Mouse (Mus musculus) lung, postnatal 10 days (tissue): Measurements from ENCODE around the gene Cd40.

Experiments
- DNase-seq: peaks from one replicate; pipeline ENCODE4 v3.0.0; 2021

The Cd40 gene

DNA sequence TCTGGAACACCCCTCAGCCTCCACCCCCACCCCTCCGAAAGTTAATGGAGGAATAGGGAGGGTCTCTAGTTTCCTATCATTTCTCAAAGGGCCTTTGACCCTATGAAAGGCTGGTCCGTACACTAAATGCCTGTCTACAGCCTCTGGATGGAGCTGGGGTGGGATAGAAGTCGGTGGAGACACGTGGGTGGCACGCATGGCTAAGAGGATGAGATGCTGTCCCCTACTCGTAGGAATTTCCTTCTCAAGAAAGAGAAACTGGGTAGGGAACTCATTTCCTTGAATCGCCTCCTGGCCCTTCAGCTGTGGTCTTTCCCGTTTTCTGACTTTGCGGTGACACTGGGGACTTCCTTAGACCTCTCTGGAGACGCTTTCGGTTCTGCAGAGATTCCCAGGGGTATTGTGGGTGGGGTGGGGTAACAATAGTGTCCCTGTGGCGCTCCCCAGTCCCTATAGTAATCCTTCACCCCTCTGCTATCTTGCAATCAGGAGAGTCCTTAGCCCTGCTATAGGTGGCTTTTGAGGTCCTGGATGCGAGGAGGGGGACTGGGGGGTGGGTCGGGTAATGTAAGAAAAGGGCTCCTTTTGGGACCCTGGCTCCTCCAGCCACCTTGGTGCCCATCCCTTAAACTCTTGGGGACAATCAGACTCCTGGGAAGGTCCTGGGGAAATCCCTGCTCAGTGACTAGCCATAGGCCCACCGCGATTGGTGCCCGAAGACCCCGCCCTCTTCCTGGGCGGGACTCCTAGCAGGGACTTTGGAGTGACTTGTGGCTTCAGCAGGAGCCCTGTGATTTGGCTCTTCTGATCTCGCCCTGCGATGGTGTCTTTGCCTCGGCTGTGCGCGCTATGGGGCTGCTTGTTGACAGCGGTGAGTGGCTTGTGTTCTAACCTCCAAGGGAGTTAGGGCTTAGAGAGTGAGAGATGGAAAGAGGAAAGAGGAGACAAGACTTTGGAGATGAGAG lies at the start of gene Cd40:
Cd40 (plus strand) TSS at position 740 of the 965 bp plus-strand sequence.
- DNase-seq: peak; percentile 93

DNA sequence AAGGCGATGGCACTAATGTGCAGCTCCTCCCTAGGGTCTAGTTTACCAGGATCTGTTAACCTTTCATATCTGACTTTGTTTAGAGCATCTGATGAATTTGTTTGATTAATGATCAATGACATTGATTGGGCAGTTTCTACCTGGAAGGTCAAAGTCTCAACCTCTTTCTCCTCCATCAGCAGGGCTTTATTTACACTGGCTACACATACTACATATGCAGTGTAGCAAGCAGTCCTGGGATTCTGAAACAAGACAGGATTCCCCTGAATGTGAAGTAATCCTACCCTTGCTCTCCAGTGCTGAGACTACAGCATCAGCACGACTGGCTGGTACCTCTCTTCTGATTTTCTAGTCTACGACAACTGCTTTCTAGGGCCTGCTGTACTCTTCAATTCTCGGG lies 48.6 kb upstream of the Cd40 start:
- no peak for DNase-seq

DNA sequence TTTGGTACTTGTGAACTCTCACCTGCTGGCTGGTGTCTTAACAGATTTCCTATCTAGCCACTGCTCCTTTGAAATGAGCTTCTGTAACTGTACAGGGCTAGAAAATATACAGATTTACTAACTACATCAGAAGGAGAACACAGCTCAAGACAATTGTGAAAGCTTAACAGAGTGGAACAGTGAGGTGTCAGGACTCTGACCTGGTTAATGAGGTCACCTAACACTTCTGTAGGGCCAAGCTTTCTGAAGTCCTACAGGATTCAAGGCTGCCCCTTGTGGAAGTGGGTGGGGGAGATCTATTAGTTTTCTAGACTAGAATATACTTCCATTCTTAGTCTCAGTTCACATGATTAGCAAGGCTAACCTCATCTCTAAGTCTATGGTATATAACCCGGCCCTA lies 47.4 kb upstream of the Cd40 start:
- DNase-seq: no peak

DNA sequence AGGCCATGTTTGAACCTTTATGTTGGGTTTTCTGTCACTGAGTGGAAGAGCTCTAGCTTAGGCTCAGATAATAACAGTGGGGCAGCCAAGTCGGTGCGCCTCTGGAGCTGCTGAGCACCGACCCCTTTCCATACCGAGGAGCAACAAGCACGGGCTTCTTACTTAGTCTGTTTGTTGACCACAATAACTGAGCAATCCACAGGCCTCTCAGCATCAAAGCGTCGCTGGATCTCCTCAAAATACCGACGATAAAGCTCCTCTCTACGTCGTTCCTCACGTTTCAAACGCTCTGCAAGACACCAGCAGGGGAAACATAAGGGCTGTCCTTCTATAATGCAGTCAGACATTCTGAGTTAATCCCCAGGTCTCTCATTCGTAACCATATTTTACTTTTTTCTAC lies 46.3 kb upstream of the Cd40 start:
- DNase-seq: no peak

DNA sequence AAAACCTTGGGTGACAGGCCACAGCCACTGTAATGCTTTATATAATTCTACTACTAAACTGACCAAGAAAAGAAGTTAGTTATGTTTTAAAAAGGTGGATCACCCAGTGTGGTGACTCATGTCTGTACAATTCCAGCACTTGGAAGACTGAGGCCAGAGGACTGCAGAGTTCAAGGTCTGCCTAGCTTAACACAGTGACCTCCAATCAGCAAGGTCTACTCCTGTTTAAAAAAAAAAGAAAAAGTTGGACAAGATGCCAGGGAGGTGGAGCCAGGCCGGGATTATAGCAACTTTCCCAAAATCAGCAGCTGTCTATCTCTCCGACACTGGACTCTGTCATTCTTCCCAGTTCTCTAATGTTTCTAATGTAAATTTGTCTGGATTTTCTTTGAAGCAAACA lies 45.8 kb upstream of the Cd40 start:
- DNase-seq: no peak

DNA sequence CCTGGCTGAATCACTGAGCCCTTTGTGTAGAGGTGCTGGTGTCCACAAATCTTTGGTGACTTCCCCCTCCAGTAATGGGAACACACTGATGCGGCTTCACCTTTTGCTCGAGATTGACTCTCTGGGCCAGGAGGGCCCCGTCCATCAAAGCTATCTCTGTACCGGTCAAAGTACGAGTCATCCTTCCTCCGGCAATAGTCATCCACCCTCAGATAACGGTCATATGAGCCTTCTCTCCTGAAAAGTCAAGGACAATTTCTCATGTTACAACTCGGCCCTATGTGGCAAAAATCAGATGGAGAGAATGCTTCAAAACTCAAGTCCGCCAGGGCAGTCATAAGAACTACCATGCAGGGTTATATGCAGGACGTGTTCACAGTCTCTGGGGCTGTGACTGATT lies 45.1 kb upstream of the Cd40 start:
- DNase-seq: no peak

DNA sequence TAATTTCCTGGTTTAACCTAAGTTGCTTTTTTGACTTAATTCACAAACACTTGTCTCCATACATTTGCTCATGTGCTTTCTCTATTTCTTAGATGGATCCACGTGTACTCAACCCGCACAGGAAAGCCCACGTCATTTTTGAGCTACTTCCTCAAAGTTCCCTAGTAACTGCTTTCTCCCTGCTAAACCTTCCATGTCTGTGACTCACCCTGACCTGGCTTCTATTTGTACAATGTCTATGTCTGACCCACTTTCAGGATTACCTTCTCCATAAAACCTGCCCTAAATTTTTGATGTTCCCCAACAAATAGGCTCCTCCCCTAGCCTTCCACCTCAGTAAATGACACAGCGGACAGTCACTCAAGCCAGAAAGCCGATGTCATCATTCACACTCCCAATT lies 40.5 kb upstream of the Cd40 start:
- DNase-seq: no peak

DNA sequence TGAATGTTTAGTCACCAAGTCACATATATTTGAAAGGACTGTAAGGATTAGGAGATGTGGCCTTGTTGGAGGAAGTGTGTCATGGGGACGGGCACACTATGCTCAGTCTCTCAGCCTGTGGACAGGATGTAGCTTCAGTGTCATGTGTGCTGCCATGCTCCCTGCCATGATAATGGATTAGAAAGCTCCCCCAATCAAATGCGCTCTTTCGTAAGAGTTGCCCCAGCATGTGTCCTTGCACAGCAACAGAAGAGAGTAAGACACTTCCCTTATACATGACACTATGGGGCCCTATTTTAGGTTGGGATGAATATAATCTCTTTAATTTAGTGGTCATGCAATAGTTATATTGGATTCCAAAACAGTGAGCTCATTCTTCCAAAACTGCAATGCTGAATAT lies 34.9 kb upstream of the Cd40 start:
- no peak for DNase-seq

DNA sequence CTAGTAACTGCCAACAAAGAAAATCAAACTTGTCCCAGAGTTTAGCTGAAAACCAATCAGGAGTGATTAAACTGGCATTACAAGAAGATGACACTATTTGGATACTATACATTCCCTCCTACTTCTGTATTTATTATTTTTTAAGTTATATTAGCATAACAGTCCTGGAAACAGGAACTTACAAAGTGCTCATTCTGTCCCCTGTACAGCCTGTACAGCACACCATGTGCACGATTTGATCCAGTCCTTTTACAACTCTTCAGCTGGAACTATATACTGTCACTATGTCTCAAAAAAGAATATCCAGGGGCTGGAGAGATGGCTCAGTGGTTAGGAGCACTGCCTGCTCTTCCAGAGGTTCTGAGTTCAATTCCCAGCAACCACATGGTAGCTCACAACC lies 28.3 kb upstream of the Cd40 start:
- no peak for DNase-seq

DNA sequence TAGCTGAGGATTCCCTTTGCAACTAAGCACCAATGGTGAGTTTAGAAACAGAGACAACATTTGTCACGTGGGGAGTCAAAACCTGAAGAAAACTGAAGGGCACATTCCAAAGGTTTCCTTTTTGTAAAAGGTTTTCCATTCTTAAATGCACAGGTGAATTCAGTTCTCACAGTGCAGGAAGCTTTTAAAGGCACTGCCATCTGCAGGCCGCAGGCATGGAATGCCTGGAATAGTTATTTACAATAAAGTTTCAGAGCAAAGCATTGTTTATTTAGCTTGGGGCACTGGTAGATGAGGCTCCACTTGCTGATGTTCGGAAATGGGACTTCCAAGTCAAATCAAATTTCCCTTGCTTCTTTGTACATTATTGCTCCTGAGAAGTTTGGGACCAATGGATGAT lies 22.9 kb upstream of the Cd40 start:
- no peak for DNase-seq

DNA sequence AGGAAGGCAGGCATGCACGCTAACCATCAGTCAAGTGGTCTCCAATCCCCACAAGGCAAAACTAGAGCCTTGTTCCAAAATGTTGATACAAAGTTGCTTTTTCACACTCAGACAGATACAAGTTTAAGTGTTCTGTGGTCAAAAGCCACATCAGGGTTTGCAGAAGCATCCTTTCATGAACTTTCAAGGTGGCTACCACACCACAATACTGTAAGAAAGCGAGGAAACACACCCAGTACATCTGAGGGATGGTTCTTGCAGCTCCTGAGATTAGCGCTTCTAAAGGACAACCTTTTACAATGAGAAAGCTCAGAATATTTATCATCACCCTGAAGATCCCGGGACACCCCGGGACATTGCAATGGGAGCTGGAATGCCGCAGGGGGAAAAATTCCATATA lies 22.1 kb upstream of the Cd40 start:
- DNase-seq: no peak

DNA sequence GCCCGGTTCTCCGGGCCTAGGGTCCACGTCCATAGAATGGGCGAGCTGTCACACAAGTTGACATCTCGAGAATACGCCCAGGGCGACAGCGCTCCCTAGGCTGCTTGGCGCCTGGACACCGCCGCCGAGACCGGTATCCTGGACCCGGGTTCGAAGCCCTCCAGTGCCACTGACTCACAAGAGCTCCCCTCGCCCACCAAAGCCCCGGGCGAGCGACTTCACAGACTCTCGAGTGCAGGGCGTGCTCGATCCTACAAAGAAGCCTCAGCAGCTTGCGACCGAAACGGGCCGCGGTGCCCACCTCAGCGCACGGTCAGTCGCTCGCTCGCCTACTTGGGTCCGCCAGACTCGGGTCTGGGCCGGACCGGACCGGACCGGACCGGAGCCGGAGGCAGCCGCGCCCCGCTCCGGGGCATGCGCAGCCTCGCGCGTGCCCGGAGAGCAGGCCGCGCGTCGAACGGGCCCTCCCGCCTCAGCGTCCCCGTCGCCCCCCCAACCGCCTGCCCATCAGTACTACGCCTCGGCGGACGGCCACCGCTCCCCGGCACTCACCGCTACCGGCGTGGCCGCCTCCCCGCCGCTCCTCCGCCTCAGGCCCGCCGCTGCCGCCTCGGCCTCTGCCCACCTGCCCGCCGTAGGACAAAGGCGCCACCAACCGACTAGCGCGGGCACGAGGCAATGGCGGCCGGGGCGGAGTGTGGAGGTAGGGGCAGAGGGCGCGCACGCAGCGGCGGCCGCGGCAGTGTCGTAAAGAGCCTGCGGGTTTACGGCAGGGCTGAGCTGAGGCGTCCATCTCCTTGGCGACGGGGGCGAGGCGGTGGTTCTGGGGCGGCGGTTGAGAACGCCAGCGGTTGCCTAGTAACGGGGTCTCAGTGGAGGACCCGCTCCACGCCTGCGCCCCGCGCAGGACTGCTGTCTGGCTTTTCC lies 21.0 kb upstream of the Cd40 start, which contains the start of gene Ncoa5:
Ncoa5 (minus strand) TSS at position 737 of the 927 bp plus-strand sequence.
- DNase-seq: peak; percentile 99

DNA sequence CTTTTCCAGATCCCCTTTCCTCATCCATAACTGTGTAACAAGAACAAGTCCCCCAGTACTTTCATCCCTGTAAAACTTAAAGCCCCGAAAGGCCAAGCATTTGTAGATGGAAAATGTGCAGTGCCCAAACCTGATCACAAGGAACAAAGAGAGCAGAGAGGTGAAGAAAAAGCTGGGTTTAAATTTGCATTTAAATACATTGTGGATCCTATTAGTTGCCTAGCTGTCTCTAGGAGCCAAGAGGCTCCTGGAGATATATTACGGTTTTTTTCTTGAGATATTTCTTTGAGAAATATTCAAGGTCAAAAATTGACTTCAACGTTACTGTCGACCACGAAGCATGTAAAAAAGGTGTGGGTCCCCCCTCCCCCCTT lies 20.4 kb upstream of the Cd40 start:
- no peak for DNase-seq

DNA sequence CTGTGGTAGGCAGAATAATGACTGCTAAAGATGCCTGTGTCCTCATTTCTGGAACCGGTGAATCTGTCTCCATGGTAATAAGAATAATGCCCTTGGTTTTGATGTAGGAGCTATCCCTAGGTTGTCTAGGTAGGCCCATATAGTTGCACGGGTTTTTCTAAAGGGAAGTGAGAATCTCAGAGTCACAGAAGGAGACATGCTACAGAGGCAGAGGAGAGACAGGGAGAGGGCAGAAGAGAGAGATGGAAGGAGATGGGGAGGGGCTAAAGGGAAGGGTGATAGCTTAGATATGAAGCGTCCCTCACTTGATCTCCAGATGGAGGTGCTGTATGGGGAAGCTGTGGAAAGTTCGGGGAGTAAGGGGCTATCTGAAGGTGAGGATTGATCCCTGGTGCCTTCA lies 18.0 kb upstream of the Cd40 start:
- no peak for DNase-seq

DNA sequence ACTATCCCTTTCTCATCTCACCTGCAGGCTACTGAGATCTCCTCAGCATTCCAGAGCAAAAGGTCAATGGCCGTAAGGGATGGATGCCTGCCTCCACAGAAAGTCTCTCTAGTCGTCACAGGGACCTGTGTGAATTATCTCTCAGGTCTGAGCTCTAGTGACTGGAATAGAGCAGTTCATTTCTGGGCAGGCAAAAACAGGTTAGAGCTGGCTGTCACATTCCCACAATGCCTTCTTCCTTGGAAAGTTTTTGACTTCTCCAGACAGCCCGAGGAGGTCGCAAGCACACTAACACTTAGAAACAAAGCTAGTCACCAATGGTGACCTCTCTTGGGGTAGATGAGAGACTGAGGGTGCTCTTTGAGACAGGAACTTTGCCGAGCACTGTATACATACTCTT lies 13.3 kb upstream of the Cd40 start:
- no peak for DNase-seq

DNA sequence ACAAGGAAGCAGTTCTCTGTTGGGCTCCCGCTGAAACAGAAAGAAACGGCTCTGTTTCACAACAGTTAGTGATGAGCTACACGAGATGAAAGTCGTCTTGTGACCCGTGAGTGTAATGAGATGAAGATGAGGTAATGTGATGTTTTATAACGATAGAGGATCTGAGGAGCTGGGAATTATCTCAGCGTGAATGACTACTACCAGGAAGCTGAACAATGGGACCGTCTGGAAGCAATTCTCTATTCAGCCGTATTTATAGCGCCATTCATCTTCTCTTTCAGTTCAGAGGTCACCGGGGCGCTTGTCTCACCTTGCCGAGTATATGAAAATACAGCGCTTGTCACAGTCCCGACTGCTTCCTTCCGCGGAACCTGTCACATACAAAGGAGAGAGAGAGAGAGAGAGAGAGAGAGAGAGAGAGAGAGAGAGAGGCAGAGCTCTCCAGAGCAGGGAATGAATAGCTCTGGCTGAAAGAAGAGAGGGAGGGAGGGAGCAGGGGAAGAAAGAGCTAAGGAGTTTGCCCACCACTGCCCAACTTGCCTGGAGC lies 12.3 kb upstream of the Cd40 start:
- DNase-seq: no peak

DNA sequence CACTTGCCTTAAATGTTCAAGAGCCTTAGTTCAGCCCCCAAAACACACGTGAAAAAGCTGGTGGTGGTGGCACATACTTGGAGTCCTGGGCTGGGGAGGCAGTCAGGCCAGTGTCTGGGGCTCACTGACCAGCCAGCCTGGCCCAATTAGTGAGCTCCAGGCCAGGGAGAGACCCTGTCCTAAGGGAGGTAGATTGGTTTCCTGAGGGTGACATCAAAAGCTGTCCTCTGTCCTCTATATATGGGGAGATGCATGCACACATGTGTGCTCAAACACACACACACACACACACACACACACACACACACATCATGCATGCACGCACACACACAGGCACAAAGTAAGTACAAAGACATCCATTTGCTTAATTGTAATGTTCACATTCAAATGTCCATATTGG lies 11.7 kb upstream of the Cd40 start:
- no peak for DNase-seq

DNA sequence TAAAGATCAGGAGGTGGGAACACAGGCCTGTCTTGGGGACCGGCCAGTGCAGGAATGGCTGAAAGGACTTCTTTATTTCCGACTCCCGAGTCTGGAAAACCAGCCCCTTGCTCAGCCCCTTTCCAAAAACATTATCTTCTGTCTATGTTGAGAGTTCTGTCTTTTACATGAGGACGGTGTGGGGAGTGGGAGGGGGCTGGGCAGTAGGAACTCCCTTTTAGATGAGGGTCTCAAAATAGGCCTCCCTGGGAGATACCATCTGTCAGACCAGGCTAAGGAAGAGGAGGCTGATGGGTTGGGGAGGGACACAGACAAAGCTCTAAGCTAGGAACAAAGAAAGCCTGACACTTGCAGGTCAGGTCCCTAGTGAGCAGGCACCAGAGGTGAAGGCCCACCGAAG lies 6.4 kb upstream of the Cd40 start:
- DNase-seq: no peak

DNA sequence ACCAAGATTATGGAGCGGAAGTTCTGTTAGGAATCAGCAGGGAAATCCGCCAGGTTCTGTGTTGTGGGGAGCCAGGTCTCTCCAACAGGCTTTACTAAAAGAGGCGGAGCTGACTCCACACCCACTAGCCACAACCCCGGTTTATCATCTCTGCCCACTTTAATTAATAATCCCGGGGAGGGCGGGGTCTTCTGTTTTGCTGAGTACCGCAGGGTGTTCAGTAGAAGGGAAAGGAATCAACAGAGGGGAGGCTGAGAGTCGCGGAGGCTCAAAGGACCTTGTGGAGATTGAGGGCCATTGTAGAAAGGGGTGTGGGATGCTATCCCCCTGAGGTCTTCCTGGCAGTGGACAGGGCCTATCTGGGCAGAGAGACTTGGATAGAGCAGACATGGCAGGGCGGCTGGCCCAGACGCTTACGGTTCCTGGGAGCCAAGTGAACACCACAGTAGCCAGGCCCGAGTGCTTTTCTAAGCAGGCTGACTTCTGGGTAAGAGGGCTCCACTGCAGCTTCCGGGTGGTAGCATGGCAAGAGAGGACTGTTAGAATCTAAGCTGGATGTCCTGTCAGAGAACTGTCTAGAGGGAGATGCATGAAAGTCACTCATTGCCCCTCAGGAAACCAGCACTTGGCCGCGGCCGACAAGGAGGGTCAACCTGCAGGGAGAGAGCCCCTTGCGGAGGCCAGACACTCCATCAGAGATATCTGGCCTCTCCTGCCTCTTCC lies 4.4 kb upstream of the Cd40 start:
- DNase-seq: no peak

DNA sequence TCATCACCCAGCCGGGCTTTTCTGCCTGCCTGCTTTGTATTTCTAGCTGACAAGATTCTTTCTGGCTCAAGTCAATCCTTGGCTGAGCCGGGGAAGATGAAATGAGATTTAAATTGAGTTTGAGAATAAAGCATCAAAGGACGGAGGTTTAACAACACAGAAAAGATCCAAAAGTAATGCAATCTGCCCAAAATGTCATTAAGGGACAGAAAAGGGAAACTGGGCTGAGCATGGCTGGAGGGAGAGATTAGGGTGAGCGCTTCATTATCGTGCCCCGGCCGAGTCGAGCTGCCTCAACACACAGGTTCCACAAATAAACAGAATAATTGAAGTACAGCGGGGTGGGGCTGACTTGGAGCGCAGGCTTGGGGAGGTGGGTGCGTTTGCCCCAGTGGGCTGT lies 3.9 kb upstream of the Cd40 start:
- DNase-seq: no peak

DNA sequence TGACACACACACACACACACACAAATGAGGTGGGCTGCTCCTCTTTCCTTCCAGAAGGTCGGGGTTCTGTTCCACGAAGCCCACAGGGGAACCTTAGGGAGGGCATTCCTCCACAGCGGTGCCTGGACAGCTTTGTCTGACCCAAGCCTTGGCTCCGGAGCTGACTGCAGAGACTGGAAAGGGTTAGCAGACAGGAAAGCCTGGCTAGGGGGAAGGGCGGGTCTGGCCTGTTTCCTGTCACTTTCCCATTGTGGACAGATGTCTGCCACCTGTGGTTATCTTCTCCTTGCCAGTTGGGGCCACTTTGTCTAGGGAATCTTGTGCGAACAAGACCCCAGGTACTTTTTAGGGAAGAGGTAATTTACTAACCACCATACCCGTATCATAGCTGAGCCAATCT lies 478 bp downstream of the Cd40 start:
- peak; percentile 77 for DNase-seq

DNA sequence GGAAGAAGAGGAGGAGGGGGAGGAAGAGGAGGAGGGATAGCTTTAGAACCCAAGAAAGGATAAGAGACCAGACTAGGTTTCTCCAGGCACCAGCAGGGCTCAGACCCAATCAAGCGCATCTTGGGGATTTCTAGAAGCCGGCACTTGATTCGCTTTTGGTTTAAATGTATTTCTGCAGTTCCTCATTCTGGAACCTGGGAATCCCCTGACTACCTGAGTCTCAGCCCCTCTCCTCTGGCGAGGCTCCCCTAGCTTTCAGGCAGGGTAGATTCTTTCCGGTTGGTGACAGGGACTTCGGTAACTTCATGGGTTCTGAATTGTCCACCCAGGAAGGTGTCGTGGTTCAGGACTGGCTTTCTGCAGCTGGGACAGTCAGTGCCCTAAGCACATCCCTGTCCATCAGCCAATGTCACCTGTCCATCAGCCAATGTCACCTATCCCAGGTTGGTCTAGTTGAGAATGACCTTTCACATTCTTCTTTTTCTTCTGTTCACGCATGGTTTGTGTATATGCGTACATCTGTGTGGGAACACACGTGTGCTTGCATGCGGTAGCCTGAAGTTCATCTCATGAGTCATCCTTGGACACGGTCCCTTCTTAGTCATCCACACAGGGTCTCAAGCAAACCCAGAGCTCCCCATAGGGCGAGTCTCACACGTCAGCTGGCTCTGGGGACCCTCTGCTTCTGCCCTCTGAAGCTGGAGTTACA lies 1.1 kb downstream of the Cd40 start:
- no peak for DNase-seq
